Mouse (Mus musculus) heart, adult 9 months (tissue): ENCODE measurements around the gene Heatr5b.
A peak's percentile ranks its signal among the peaks of the same experiment; 100 is the strongest.
"Not testable (repeated sequence)": the region's sequence is repeated elsewhere in the genome, so short reads cannot be mapped to it uniquely, and the experiment has no call there.

Experiments used
- DNase-seq, 2 experiments: peaks; one replicate each; pipeline ENCODE4 v3.0.0; 2022; ENCODE audit warnings: low spot score in 2 of 2

Heatr5b gene

DNA sequence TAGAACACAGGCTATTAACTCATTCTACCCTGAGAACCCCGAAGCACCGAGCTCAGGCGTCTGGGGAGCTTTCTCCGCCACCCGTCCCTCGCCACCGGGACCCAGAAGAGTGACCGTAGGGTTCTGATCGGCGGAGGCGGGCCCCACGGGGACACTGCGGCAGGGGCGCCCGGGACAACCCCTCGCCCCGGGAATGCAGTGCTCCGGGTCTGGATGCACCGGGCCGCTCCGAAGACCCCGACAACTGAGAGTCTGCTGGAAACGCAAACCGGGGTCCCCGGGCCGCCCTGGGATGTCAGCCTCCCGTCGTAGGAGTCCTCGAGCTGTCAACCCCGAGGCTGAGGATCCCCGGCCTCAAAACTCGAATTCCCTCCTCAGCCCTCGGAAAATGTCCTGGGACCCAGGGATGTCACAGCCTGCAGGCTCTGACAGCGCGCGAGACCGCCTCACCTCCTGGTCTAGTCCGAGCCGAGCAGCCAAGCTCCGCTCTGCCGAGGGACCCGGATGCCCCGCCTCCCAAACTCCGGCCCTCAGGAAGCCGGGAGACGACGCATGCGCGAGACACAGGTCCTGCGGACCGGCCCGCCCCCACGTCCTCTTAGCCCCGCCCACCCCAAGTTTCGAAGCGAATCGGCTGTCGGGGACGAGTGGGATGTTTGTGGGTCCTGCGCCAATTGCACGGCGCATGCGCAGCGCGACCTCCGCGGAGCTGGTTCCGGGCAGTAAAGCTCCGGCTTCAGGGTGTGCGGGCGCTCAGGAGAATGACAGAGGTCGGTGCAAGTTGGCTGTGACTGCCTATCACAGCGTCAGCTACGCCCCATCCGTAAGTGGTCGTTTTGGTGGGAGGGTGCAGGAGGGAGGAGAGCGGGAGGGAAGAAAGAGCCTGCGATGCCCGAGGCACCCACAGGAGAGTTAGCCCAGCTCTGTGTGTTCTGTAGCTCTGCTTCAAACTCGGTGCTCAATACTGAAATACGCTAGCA is at the start of gene Heatr5b, which contains the start of gene Gpatch11:
Heatr5b (minus strand) TSS at position 509 of the 980 bp plus-strand sequence.
Gpatch11 (plus strand) TSS at position 712 of the 980 bp plus-strand sequence.
- DNase-seq: peak; percentile 97

GRCm38 (mm10) chr17:78883291-78883690 is 48.1 kb upstream of the Heatr5b start:
- DNase-seq: no peak

GRCm38 (mm10) chr17:78882401-78883112 is 47.4 kb upstream of the Heatr5b start, which contains the start of gene Eif2ak2:
Gene Eif2ak2 (minus strand): TSS chr17:78882573.
- peak; percentile 85 to 88 for DNase-seq

GRCm38 (mm10) chr17:78881878-78882304 is 46.7 kb upstream of the Heatr5b start:
- no peak for DNase-seq

GRCm38 (mm10) chr17:78873886-78874285 is 38.7 kb upstream of the Heatr5b start:
- no peak for DNase-seq

GRCm38 (mm10) chr17:78856243-78856642 is 21.1 kb upstream of the Heatr5b start:
- no peak for DNase-seq

DNA sequence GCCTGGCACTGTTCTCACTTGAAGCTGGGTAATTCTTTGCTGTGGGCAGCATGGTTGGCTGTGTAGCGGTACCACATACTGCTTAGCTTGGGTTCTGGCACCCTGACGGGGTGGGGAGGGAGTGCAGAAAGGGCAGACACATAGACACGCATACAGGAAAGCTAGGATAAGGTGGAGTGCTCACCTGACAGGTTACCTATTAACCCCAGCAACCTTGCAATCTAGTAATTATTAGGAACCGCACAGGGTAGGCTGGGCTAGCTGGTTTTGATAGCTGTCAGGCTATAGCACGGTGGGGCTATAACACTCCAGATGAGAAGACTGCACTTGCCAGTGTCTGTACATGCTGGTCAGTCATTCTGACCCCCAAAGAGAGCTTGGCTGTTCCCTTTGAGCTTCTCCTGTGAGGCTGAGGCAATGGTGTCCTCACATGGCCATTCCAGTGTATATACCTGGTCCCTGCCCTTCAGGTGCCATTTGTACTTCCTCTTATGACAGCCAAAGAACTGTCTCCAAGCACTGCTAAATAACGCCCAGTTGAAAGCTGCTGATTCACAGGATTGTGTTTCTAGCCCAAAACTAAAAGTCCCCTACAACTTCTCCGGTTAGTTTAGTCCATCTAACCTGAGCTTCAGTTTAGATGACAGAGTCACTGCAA is 7.2 kb upstream of the Heatr5b start:
- DNase-seq: no peak

DNA sequence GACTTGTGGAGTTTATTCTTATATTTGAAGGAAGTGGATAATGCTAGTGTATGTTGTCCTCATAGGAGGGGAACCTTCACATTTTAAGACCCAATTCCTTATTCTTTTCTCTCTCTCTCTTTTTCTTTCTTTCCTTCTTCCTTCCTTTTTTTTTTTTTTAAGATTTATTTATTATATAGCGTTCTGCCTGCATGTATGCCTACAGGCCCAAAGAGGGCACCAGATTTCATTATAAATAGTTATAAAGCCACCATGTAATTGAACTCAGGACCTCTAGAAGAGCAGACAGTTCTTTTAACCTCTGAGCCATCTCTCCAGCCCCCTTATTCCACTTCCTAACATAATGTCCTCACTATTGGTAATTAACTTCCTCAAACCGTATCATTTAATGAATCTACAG is 892 bp upstream of the Heatr5b start:
- no peak for DNase-seq

DNA sequence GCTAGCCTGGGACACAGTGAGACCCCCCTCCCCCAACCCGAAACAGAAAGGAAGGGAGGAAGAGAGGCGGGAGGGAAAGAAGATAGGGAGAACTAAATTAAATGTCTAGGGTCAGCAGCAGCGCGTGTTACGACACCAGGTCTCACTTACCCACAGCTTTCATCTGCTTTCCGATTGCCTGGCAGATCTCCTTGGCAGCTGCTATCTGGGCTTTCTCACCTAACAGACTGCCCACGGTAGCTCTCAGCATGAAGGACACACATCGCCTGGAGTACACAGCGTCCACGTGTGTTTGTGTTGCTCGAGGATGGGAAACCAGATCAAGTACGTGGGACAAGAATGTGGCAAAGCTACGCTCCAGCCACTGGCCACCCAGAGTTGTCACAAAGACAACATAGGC is 10.8 kb downstream of the Heatr5b start:
- no peak for DNase-seq

DNA sequence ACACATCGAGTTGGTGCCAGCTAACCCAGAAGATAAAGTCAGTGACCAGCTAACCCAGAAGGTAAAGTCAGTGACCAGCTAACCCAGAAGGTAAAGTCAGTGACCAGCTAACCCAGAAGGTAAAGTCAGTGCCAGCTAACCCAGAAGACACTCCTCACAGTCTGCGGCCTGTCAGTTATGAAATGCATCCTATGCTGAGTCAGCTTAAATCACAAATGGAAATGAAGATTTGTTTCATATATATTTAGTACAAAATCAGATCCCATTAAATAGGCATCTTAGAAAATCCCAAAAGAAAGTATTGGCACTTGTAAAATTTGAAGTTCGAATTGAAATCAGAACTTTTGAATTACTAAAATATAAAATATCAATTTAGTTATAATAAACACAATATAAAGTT is 25.6 kb downstream of the Heatr5b start:
- no peak for DNase-seq

- no peak for DNase-seq
Measured at GRCm38 (mm10) chr17:78809019-78809418, 26.1 kb downstream of the Heatr5b start.

- DNase-seq: no peak
Measured at GRCm38 (mm10) chr17:78797222-78797621, 37.9 kb downstream of the Heatr5b start.

GRCm38 (mm10) chr17:78794390-78794789 is 40.8 kb downstream of the Heatr5b start:
- DNase-seq: no peak

GRCm38 (mm10) chr17:78792122-78792521 is 43.0 kb downstream of the Heatr5b start:
- DNase-seq: no peak

- peak; percentile 8 to 24 for DNase-seq
Measured at GRCm38 (mm10) chr17:78791690-78792070, 43.5 kb downstream of the Heatr5b start.

- peak; percentile 36 to 50 for DNase-seq
Measured at GRCm38 (mm10) chr17:78791068-78791689, 44.0 kb downstream of the Heatr5b start.

DNA sequence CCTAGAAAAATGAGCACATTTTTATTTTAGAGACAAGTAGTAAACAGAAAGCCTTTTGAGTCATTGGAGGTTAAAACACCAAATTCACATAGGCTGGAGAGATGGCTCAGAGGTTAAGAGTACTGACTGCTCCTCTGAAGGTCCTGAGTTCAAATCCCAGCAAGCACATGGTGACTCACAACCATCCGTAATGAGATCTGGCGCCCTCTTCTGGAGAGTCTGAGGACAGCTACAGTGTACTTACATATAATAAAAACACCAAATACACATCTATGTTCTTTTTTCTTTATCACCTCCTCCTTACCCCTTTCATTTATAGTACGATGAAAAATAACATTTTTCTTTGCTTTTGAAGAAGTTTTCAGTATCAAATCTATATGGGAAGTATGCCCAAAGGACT is 46.9 kb downstream of the Heatr5b start:
- DNase-seq: not testable (repeated sequence)

DNA sequence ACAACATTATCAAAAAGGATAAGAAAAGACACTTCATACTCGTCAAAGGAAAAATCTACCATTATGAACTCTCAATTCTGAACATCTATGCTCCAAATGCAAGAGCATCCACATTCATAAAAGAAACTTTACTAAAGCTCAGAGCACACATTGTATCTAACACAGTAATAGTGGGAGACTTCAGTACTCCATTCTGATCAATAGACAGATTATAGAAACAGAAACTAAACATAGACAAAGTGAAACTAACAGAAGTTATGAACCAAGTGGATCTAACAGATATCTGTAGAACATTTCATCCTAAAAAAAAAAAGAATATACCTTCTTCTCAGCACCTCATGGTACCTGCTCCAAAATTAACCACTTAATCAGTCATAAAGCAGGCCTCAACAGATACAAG is 56.4 kb downstream of the Heatr5b start:
- DNase-seq: no peak

DNA sequence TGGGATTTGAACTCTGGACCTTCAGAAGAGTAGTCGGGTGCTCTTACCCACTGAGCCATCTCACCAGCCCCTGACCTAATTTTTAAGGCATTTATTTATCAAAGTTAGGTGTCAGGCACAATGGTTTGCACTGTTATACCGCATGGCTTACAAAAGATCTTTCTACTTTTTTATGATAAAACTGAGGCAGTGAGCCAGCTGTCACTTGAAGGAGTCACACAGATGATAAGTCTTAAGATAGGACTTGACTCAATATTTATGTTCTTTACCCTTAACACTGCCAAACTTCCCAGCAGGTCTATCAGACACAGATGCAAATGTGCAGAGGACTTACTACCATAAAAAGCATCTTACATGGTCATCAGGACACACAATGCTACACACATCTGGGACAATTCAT is 62.8 kb downstream of the Heatr5b start:
- no peak for DNase-seq

- no peak for DNase-seq
Measured at GRCm38 (mm10) chr17:78770932-78771331, 64.2 kb downstream of the Heatr5b start.

DNA sequence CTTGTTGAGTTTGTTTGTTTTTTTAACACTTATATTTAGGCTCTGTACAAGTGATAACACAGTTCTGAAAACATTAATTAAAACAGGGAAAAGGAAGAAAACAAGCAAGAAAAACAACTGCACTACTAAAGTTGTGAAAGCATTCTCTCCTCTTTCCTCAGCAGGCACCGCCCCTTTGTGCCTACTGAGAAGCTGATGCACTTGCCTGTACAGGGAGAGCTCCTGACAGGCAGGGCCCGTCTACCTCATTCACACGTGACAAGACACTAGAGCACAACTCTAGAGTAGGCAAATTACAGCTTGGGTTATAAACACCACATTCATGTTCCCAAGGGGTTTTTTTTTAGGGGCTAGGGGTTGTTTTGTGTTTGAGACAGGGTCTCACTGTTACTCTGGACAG is 65.8 kb downstream of the Heatr5b start:
- DNase-seq: no peak
